Mouse (Mus musculus): ENCODE measurements around the gene Smarca4.

DNA sequence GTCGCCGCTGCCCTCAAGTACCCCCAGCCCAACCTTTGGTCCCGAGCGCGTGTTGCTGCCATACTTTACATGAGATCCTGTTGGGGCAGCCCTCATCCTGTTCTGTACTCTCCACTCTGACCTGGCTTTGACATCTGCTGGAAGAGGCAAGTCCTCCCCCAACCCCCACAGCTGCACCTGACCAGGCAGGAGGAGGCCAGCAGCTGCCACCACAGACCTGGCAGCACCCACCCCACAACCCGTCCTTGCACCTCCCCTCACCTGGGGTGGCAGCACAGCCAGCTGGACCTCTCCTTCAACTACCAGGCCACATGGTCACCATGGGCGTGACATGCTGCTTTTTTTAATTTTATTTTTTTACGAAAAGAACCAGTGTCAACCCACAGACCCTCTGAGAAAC, 27.6 kb upstream of the Smarca4 start:
- no peak for TF ChIP-seq EP300 (optimal IDR thresholded peaks at IDR 0.05)
- no peak for TF ChIP-seq CTCF (IDR thresholded peaks at IDR 0.05; ENCODE audit: low read depth)

All from stomach, postnatal 0 days (tissue).